Mouse (Mus musculus) yolk sac, embryonic 10.5 days (tissue): ENCODE results near the gene Il17rc.
A peak's percentile ranks its signal among the peaks of the same experiment; 100 is the strongest.

ENCODE experiments used
- DNase-seq: peaks from one replicate; pipeline ENCODE4 v3.0.0-alpha.2; 2017; ENCODE audit warnings: low spot score

Il17rc gene

DNA sequence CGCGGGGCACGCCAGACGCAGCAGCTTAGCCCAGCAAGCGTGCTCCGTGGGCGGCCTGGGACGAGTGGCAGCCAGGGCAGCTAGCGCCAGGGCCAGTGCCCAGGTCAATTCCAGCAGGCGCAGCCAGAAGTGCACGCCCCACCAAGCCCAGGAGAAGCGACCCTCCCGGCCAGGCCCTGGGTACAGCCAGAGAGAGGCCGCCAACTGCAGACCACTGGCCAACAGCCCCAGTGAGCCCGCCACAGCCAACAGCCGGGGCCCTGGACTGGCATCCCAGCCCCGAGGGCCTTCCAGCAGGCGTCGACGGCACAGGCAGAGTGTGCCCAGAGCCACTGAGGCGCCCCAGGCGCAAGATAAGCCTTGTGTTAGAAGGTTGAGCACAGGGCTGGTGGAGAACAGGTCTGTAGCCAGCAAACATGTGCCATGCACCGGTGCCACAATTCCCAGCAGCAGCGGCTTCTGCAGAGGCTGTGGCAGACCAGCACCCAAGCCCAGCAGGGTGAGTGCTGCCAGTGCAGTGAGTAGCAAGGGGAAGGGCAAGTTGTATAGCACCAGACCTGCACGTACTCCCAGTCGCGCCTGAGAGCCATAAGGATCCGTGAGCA, 23.9 kb downstream of the Il17rc start:
- DNase-seq, result no peak

DNA sequence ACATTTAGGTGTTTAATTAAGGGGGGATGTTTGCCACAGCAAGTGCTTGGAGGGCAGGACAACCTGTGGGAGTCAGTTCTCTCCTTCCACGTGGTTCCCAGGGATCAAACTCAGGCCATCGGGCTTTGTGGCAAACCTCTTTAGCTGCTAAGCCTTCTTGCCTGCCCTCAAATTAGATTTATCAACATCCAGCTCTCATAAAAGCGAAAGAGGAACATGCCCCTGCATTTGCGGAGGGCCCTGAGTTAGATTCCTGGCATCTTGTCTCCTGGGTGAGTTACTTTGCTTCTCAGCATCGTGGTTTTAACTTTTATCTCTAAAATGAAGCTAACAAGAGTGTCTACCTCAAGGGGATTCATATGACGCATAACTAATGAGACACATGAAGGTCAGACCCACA, 28.1 kb downstream of the Il17rc start:
- no peak for DNase-seq

GRCm38 (mm10) chr6:113501388-113502084, 30.3 kb downstream of the Il17rc start, which contains the start of gene Prrt3:
Prrt3 (minus strand) TSS chr6:113501931.
- DNase-seq, result no peak

DNA sequence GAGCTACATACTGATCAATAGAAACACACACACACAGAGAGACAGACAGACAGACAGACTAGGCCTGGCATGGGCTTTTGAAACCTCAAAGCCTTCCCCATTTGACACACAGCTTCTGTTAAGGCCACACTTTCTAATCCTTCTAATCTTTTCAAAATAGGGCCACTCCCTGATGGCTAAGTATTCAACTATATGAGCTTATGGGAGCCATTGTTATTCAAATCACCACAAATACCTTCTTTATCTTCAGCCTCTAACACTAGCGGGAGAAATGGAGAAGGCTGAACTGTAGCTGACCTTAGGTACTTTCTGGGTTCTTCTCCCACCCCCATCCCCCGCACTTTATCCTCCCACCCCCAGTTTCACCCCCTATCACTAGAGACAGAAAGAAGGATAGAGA, 31.6 kb downstream of the Il17rc start:
- no peak for DNase-seq

DNA sequence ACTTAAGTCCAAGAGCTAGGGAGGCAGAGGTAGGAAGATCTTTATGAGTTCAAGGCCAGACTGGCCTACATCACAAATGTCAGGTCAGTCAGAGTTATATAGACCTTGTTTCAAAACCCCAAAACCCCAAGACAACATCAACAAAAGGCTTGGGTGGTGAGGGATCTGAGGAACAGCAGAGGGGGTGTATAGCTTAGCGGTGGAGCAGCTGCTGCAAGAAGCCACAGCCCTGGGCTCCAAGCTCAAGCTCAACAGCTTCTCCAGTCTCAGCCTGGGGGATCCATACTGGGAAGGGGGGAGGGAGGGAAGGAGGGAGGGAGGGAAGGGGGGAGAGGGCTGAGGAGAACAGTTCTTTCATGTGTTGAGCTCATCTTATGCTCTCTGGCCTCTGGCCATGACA, 34.5 kb downstream of the Il17rc start:
- DNase-seq, result no peak

GRCm38 (mm10) chr6:113507130-113507529, 35.9 kb downstream of the Il17rc start:
- no peak for DNase-seq

GRCm38 (mm10) chr6:113508272-113508946, 37.2 kb downstream of the Il17rc start:
- DNase-seq, result no peak

DNA sequence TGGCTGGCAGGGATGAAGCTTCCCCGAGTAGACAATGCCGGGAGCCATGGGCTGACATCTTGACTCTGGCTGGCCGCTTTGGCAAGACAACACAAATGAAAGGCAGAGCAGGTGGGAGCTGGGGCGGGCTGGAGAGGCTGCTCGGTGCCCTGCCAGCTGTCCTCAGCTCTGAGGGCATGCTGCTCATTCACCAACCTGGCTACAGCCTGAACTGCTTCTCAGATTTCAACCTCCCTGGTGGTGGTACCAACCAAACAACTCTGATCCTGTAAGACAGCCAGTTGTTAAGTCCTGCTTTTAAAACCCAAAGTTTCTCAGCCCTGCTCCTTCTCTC, 37.7 kb downstream of the Il17rc start:
- DNase-seq, result no peak

GRCm38 (mm10) chr6:113513944-113514343, 42.7 kb downstream of the Il17rc start:
- no peak for DNase-seq

GRCm38 (mm10) chr6:113514600-113514999, 43.4 kb downstream of the Il17rc start:
- DNase-seq, result no peak

- no peak for DNase-seq
Observed at GRCm38 (mm10) chr6:113517434-113518080, 46.3 kb downstream of the Il17rc start.

GRCm38 (mm10) chr6:113522310-113522709, 51.1 kb downstream of the Il17rc start:
- DNase-seq, result no peak

DNA sequence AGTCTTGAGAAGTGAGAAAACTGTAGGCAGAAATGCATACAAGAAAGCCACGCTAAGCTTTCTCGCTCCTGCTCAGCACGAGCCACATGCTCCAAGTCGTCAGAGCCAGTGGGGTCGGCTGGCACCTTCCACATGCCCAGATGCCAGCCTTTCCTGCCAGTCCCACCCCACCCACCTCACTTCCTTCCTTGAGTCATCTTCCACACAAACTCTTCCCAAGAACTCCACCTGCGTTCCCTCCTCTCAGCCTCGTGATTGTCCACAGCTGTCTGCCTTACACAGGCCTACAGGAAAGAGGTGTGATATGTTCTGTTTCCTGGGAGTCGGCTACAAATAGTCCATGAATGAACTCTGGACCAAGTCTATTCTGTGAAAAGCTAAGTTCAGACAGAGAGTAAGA, 52.2 kb downstream of the Il17rc start:
- no peak for DNase-seq

- peak; percentile 88 for DNase-seq
Observed at GRCm38 (mm10) chr6:113530932-113531839, 60.0 kb downstream of the Il17rc start, which contains the start of the genes Emc3 and Fancd2. Emc3 (minus strand) TSS chr6:113531652. Fancd2 (plus strand) TSS chr6:113531682.

DNA sequence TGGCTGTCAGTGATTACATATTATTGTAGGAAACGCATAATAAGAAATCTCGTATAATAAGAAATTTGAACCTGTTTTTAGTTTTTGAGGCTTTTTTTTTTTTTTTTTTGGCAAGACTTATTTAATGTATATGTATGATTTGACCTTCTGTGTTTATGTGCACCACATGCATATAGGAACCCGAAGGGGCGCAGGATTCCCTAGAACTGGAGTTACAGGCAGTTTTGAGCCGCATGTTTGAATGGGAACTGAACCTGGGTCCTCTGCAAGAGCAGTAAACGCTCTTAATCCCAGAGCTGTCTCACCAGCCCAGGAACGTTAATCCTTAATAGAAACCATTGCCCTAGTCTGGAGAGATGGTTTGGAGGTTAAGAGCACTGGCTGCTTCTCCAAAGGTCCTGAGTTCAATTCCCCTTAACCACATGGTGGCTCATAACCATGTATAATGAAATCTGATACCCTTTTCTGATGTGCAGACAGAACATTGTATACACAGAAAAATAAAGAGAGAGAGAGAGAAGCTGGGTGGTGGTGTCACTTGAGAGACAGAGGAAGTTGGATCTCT, 60.7 kb downstream of the Il17rc start:
- DNase-seq, result no peak
